Mouse (Mus musculus) heart, postnatal 0 days (tissue): Measurements from ENCODE around the gene Oxsm. TPM values are rescaled to one million over a fixed set of nuclear protein-coding genes. Genes with fewer than 3 reads are reported as not detected.

Experiments
- ATAC-seq: fragments of 200-750 bp; cut with Nextera tagmentation; 2 replicates; pipeline ENCODE4 v1.8.0; 2017; ENCODE audit warnings: low read depth, moderate number of reproducible peaks, moderate library complexity; ENCODE audit not compliant: insufficient read depth
- DNase-seq: peaks from one replicate; pipeline ENCODE4 v3.0.0-alpha.2; 2016; ENCODE audit warnings: low spot score
- H3K27ac ChIP-seq: fragments of 300-500 bp; sonication (generic); 2 replicates; pipeline ENCODE4 v1.5.1; 2014; ENCODE audit warnings: low read depth, mild to moderate bottlenecking
- H3K27me3 ChIP-seq: fragments of 300-500 bp; sonication (generic); 2 replicates; pipeline ENCODE4 v1.6.1; 2014; ENCODE audit warnings: low read length, mixed read lengths; ENCODE audit not compliant: control insufficient read depth, insufficient read depth
- H3K36me3 ChIP-seq: fragments of 300-500 bp; sonication (generic); replicated peaks from 2 replicates; pipeline ENCODE4 v1.6.1; 2014; ENCODE audit warnings: low read length, mixed read lengths; ENCODE audit not compliant: control insufficient read depth, insufficient read depth
- H3K4me1 ChIP-seq: fragments of 300-500 bp; sonication (generic); 2 replicates; pipeline ENCODE4 v1.6.1; 2014; ENCODE audit warnings: antibody characterized with exemption; ENCODE audit not compliant: control insufficient read depth, insufficient read depth
- H3K4me2 ChIP-seq: fragments of 300-500 bp; sonication (generic); 2 replicates; pipeline ENCODE4 v1.6.1; 2014; ENCODE audit warnings: low read depth, mild to moderate bottlenecking, low read length, moderate library complexity
- H3K4me3 ChIP-seq: fragments of 300-500 bp; sonication (generic); 2 replicates; pipeline ENCODE4 v1.5.1; 2014; ENCODE audit warnings: low read depth, low read length
- H3K9ac ChIP-seq: fragments of 300-500 bp; sonication (generic); replicated peaks from 2 replicates; pipeline ENCODE4 v1.6.1; 2014; ENCODE audit warnings: low read depth, low read length, mixed read lengths
- H3K9me3 ChIP-seq: fragments of 300-500 bp; sonication (generic); replicated peaks from 2 replicates; pipeline ENCODE4 v1.6.1; 2016; ENCODE audit warnings: low read length; ENCODE audit not compliant: control insufficient read depth
- CTCF ChIP-seq: IDR thresholded peaks from 2 replicates; pipeline ENCODE4 v1.5.1; 2016; ENCODE audit warnings: antibody characterized with exemption, control low read depth, low read depth
- EP300 ChIP-seq: IDR thresholded peaks from 2 replicates; pipeline ENCODE4 v1.6.1; 2016; ENCODE audit warnings: antibody characterized with exemption, low read depth
- WGBS: fragments of 180-500 bp; shearing (Covaris S2); extraction: QIAGEN DNeasy Blood & Tissue Kit; methylation state at CpG from one replicate; pipeline ENCODE4 v1.1.7; 2014; 5-methylcytosine and 5-hydroxymethylcytosine counted together
- polyA plus RNA-seq: library from polyadenylated mRNA; unstranded; fragments of >200 nt; fragmentation: Nextera tagmentation; extraction: Ambion mirVana; gene quantifications from 2 replicates; pipeline ENCODE4 v1.2.1, GENCODE M21; 2015
- total RNA-seq: library from RNA; depleted of rRNA; stranded (reverse); fragments of >200 nt; gene quantifications from 2 replicates; pipeline ENCODE4 v1.2.3, GENCODE M21; 2014; ENCODE audit warnings: low replicate concordance

Gene Oxsm
- total and polyA plus RNA-seq, 2 experiments from 2014 or later, result 3.9 to 6.2 TPM

DNA sequence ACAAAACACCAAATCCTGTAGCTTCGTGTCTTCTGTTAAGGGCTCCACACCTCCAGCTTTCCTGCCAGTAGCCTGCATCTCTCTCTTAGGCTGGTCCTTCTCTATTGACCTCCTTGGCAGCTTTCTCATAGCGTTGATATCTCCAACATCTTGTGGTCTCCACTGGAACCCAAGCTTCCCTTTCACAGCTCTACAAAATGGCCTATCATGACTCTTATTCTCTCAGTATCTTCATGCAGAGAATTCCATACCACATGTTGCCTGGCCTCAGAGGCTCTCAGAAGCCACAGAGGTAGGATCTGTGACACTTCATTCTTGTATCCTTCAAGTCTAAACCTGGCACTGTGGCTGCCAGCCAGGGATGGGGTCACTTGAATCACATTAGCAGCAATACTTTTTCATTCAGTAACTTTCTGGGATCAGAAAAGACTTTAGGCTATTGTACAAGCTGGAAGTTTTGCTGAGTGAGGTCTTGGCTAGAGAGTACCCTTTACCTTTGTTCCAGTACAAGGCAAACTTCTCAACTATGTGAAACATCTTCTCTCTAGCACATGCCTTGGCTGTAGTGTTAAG is 3.2 kb downstream of the Oxsm start:
- Histone ChIP-seq H3K9me3 (no peaks in the 10 kb centered on the region), H3K27me3 (no peaks in the 10 kb centered on the region), H3K4me1 (peaks cover 20% of the 10 kb centered on the region), H3K4me3 (no peak overlapping the region), H3K36me3 (no peaks in the 10 kb centered on the region), H3K4me2 (no peak overlapping the region), H3K27ac (no peak overlapping the region), H3K9ac (no peak overlapping the region)
- no peak for DNase-seq
- TF ChIP-seq CTCF (no peak), EP300 (no peak)
- no peak for ATAC-seq
- 75% methylated on average over 2 of the region's 2 CpGs for WGBS

- no peaks in the 10 kb centered on the region for H3K9me3 ChIP-seq
- no peak overlapping the region for H3K9ac ChIP-seq
- ATAC-seq (no peak), DNase-seq (no peak)
- no peak overlapping the region for H3K4me2 ChIP-seq
- TF ChIP-seq EP300 (no peak), CTCF (no peak)
- H3K4me3 ChIP-seq, result no peak overlapping the region
- H3K4me1 ChIP-seq, result peaks cover 18% of the 10 kb centered on the region
- no peak overlapping the region for H3K27ac ChIP-seq
- peaks cover 8% of the 10 kb centered on the region; the same call in 1 of the 2 replicates for H3K36me3 ChIP-seq
- H3K27me3 ChIP-seq, result no peaks in the 10 kb centered on the region
- 28% methylated on average over 1 of the region's 1 CpGs for WGBS
Measured at GRCm38 (mm10) chr14:16245127-16245526, 4.5 kb downstream of the Oxsm start.

GRCm38 (mm10) chr14:16244370-16244769 is 5.2 kb downstream of the Oxsm start:
- Histone ChIP-seq H3K9ac (no peak overlapping the region), H3K27me3 (no peaks in the 10 kb centered on the region), H3K27ac (no peak overlapping the region), H3K4me1 (peaks cover 16% of the 10 kb centered on the region), H3K9me3 (no peaks in the 10 kb centered on the region), H3K4me3 (no peak overlapping the region), H3K4me2 (no peak overlapping the region), H3K36me3 (peaks cover 15% of the 10 kb centered on the region; the same call in 1 of the 2 replicates)
- DNase-seq (no peak), ATAC-seq (no peak)
- WGBS, result 60% methylated on average over 2 of the region's 2 CpGs
- TF ChIP-seq CTCF, result no peak
- no peak for TF ChIP-seq EP300

- H3K27ac ChIP-seq, result peak overlapping the region; percentile 94
- DNase-seq, result peak; percentile 9
- TF ChIP-seq EP300 (no peak), CTCF (no peak)
- peak overlapping the region; percentile 75 for H3K4me3 ChIP-seq
- peaks cover 15% of the 10 kb centered on the region; the same call in 1 of the 2 replicates for H3K36me3 ChIP-seq
- ATAC-seq, result no peak
- H3K4me1 ChIP-seq, result peaks cover 16% of the 10 kb centered on the region
- no peaks in the 10 kb centered on the region for H3K27me3 ChIP-seq
- H3K9me3 ChIP-seq, result no peaks in the 10 kb centered on the region
- 4% methylated on average over 10 of the region's 10 CpGs for WGBS
- H3K4me2 ChIP-seq, result peak overlapping the region; percentile 75
- peak overlapping the region; percentile 78 for H3K9ac ChIP-seq
Measured at GRCm38 (mm10) chr14:16243603-16244209, 5.9 kb downstream of the Oxsm start.

GRCm38 (mm10) chr14:16242947-16243602 is 6.5 kb downstream of the Oxsm start:
- under 1% methylated on average over 34 of the region's 34 CpGs for WGBS
- peaks cover 10% of the 10 kb centered on the region for H3K4me1 ChIP-seq
- peak; percentile 92 for ATAC-seq

More at GRCm38 (mm10) chr14:16242947-16243602, 6.5 kb downstream of the Oxsm start:
- H3K4me2 ChIP-seq, result peak overlapping the region; percentile 75
- H3K27me3 ChIP-seq, result no peaks in the 10 kb centered on the region
- peak overlapping the region; percentile 78 for H3K9ac ChIP-seq
- TF ChIP-seq CTCF (peak; percentile 16; the same call in 1 of the 2 replicates), EP300 (no peak)
- H3K36me3 ChIP-seq, result peaks cover 15% of the 10 kb centered on the region; the same call in 1 of the 2 replicates
- no peaks in the 10 kb centered on the region for H3K9me3 ChIP-seq
- peak; percentile 83 for DNase-seq
- H3K27ac ChIP-seq, result peak overlapping the region; percentile 94
- H3K4me3 ChIP-seq, result peak overlapping the region; percentile 75
